Mouse (Mus musculus) megakaryocyte-erythroid progenitor cell, adult 5-6 weeks (primary cell): Measurements from ENCODE around the gene Pkp3. TPM values are rescaled to one million over a fixed set of nuclear protein-coding genes. Genes with fewer than 3 reads are reported as not detected.
A peak's percentile ranks its signal among the peaks of the same experiment; 100 is the strongest.

Experiments used
- ATAC-seq: replicated peaks from 2 replicates; pipeline ENCODE4 v1.8.0; 2016; ENCODE audit warnings: mild to moderate bottlenecking, inconsistent platforms; ENCODE audit not compliant: severe bottlenecking, poor library complexity, low FRiP score, low TSS enrichment
- total RNA-seq, 2 experiments: library from RNA; stranded (forward) in 1 of 2; stranded (reverse) in 1 of 2; fragments of 200-1000, 215-1000 nt in 1 of 2; fragments of >200 nt in 1 of 2; fragmentation: Nextera tagmentation in 1 of 2; gene quantifications; 2 replicates each; pipeline ENCODE4 v1.2.3; 2014 to 2017

Pkp3 gene
- total RNA-seq, 2 experiments from 2014 or later = 0.17 TPM; not detected in 1

- ATAC-seq = no peak
These were observed 25.6 kb upstream of the Pkp3 start for GRCm38 (mm10) chr7:141052421-141052820.

- ATAC-seq = no peak
These were observed 22.2 kb upstream of the Pkp3 start for GRCm38 (mm10) chr7:141055785-141056184.

GRCm38 (mm10) chr7:141056976-141057375 is 21.0 kb upstream of the Pkp3 start:
- no peak for ATAC-seq

- ATAC-seq = no peak
These were observed 20.5 kb upstream of the Pkp3 start for GRCm38 (mm10) chr7:141057541-141057940.

GRCm38 (mm10) chr7:141058601-141059341 is 19.2 kb upstream of the Pkp3 start:
- no peak for ATAC-seq

GRCm38 (mm10) chr7:141059929-141060328 is 18.1 kb upstream of the Pkp3 start:
- 0 out of 2 replicates have a peak, but pooled peaks have one; percentile 29 for ATAC-seq

GRCm38 (mm10) chr7:141060426-141061242 is 17.4 kb upstream of the Pkp3 start, which contains the start of gene B4galnt4:
TSS of gene B4galnt4 (plus strand) at chr7:141061104.
- ATAC-seq = peak; percentile 41; the same call in 1 of the 2 replicates

GRCm38 (mm10) chr7:141061269-141061692 is 16.7 kb upstream of the Pkp3 start:
- no peak for ATAC-seq

- ATAC-seq = 0 out of 2 replicates have a peak, but pooled peaks have one; percentile 9
These were observed 15.5 kb upstream of the Pkp3 start for GRCm38 (mm10) chr7:141062525-141062924.

GRCm38 (mm10) chr7:141063353-141063752 is 14.7 kb upstream of the Pkp3 start:
- ATAC-seq = no peak

GRCm38 (mm10) chr7:141064175-141064574 is 13.8 kb upstream of the Pkp3 start:
- no peak for ATAC-seq

- no peak for ATAC-seq
These were observed 13.4 kb upstream of the Pkp3 start for GRCm38 (mm10) chr7:141064576-141064975.

GRCm38 (mm10) chr7:141068351-141068750 is 9.7 kb upstream of the Pkp3 start:
- no peak for ATAC-seq

- ATAC-seq = peak; percentile 51
These were observed 7.8 kb upstream of the Pkp3 start for GRCm38 (mm10) chr7:141070058-141070862.

GRCm38 (mm10) chr7:141072017-141072745 is 5.8 kb upstream of the Pkp3 start:
- peak; percentile 60 for ATAC-seq

GRCm38 (mm10) chr7:141073782-141074181 is 4.2 kb upstream of the Pkp3 start:
- ATAC-seq = no peak

GRCm38 (mm10) chr7:141078876-141079275 is 858 bp downstream of the Pkp3 start:
- no peak for ATAC-seq

GRCm38 (mm10) chr7:141079481-141080449 is 1.7 kb downstream of the Pkp3 start:
- ATAC-seq = no peak
